Mouse (Mus musculus) neural tube, embryonic 14.5 days (tissue): Measurements from ENCODE around the gene Opalin. TPM values are rescaled to one million over a fixed set of nuclear protein-coding genes. Genes with fewer than 3 reads are reported as not detected.

Source experiments
- ATAC-seq: fragments of 200-750 bp; cut with Nextera tagmentation; 2 replicates; pipeline ENCODE4 v1.8.0; 2017; ENCODE audit warnings: low read depth, mild to moderate bottlenecking, moderate TSS enrichment, moderate library complexity
- H3K27ac ChIP-seq: fragments of 300-500 bp; sonication (generic); 2 replicates; pipeline ENCODE4 v1.5.1; 2014; ENCODE audit warnings: low read depth, mild to moderate bottlenecking, control low read depth, low read length, moderate library complexity, mixed read lengths
- H3K27me3 ChIP-seq: fragments of 300-500 bp; sonication (generic); 2 replicates; pipeline ENCODE4 v1.6.1; 2014; ENCODE audit warnings: low read length; ENCODE audit not compliant: control insufficient read depth, insufficient read depth
- H3K36me3 ChIP-seq: fragments of 300-500 bp; sonication (generic); 2 replicates; pipeline ENCODE4 v1.6.1; 2014; ENCODE audit warnings: low read length, mixed read lengths; ENCODE audit not compliant: control insufficient read depth, insufficient read depth
- H3K4me1 ChIP-seq: fragments of 300-500 bp; sonication (generic); 2 replicates; pipeline ENCODE4 v1.6.1; 2014; ENCODE audit warnings: low read length; ENCODE audit not compliant: control insufficient read depth, insufficient read depth
- H3K4me2 ChIP-seq: fragments of 300-500 bp; sonication (generic); 2 replicates; pipeline ENCODE4 v1.6.1; 2014; ENCODE audit warnings: mild to moderate bottlenecking, low read depth, low read length, control low read depth
- H3K4me3 ChIP-seq: fragments of 300-500 bp; sonication (generic); 2 replicates; pipeline ENCODE4 v1.5.1; 2014; ENCODE audit warnings: low read depth, low read length, control low read depth, mixed read lengths
- H3K9ac ChIP-seq: fragments of 300-500 bp; sonication (generic); replicated peaks from 2 replicates; pipeline ENCODE4 v1.6.1; 2014; ENCODE audit warnings: low read depth, mild to moderate bottlenecking, control low read depth, low read length, mixed read lengths
- H3K9me3 ChIP-seq: fragments of 300-500 bp; sonication (generic); 2 replicates; pipeline ENCODE4 v1.6.1; 2016; ENCODE audit warnings: low read length; ENCODE audit not compliant: control insufficient read depth
- WGBS: fragments of 180-500 bp; shearing (Covaris S2); extraction: QIAGEN DNeasy Blood & Tissue Kit; methylation state at CpG from one replicate; pipeline ENCODE4 v1.1.7; 2014; 5-methylcytosine and 5-hydroxymethylcytosine counted together
- polyA plus RNA-seq: library from polyadenylated mRNA; unstranded; fragments of >200 nt; fragmentation: Nextera tagmentation; extraction: Ambion mirVana; gene quantifications from 2 replicates; pipeline ENCODE4 v1.2.1, GENCODE M21; 2014

Opalin gene
- 0.07 TPM in 1 of 2 replicates, not detected in the other for polyA plus RNA-seq

- no peak for ATAC-seq
- Histone ChIP-seq H3K9ac (no peak within 1 kb of the TSS), H3K4me3 (no peak within 1 kb of the TSS), H3K36me3 (no peaks in the 10 kb centered on the region), H3K4me2 (no peak within 1 kb of the TSS), H3K27me3 (no peaks in the 10 kb centered on the region), H3K4me1 (no peaks in the 10 kb centered on the region), H3K9me3 (no peaks in the 10 kb centered on the region), H3K27ac (no peak within 1 kb of the TSS)
- WGBS = 81% methylated on average over 3 of the region's 3 CpGs
Observed at GRCm38 (mm10) chr19:41076906-41077305, at the start of gene Opalin. Gene Opalin, minus strand, starts transcription at chr19:41077113.

GRCm38 (mm10) chr19:41123009-41123408 is 46.1 kb upstream of the Opalin start:
- Histone ChIP-seq H3K9ac (no peak overlapping the region), H3K9me3 (no peaks in the 10 kb centered on the region), H3K27me3 (no peaks in the 10 kb centered on the region), H3K27ac (peak overlapping the region; percentile 12; the same call in 1 of the 2 replicates), H3K4me1 (peaks cover 5% of the 10 kb centered on the region), H3K36me3 (no peaks in the 10 kb centered on the region), H3K4me2 (no peak overlapping the region), H3K4me3 (no peak overlapping the region)
- peak; percentile 56; the same call in 1 of the 2 replicates for ATAC-seq
- 8% methylated on average over 3 of the region's 3 CpGs for WGBS

GRCm38 (mm10) chr19:41119924-41120323 is 43.0 kb upstream of the Opalin start:
- Histone ChIP-seq H3K27ac (no peak overlapping the region), H3K4me1 (peaks cover 5% of the 10 kb centered on the region), H3K27me3 (no peaks in the 10 kb centered on the region), H3K4me3 (no peak overlapping the region), H3K9me3 (no peaks in the 10 kb centered on the region), H3K36me3 (no peaks in the 10 kb centered on the region), H3K4me2 (no peak overlapping the region), H3K9ac (no peak overlapping the region)
- 89% methylated on average over 13 of the region's 13 CpGs for WGBS
- ATAC-seq = no peak

- 50% methylated on average over 6 of the region's 6 CpGs for WGBS
- H3K4me3 ChIP-seq = no peak overlapping the region
- H3K4me1 ChIP-seq = peaks cover 16% of the 10 kb centered on the region
- no peak overlapping the region for H3K27ac ChIP-seq
- no peak overlapping the region for H3K4me2 ChIP-seq
- H3K36me3 ChIP-seq = no peaks in the 10 kb centered on the region
- ATAC-seq = no peak
- H3K9me3 ChIP-seq = no peaks in the 10 kb centered on the region
- no peaks in the 10 kb centered on the region for H3K27me3 ChIP-seq
- no peak overlapping the region for H3K9ac ChIP-seq
Observed at GRCm38 (mm10) chr19:41118346-41118745, 41.4 kb upstream of the Opalin start.

GRCm38 (mm10) chr19:41117334-41117733 is 40.4 kb upstream of the Opalin start:
- WGBS = 71% methylated on average over 4 of the region's 4 CpGs
- Histone ChIP-seq H3K27me3 (no peaks in the 10 kb centered on the region), H3K27ac (no peak overlapping the region), H3K4me1 (peaks cover 16% of the 10 kb centered on the region; the same call in 1 of the 2 replicates), H3K36me3 (no peaks in the 10 kb centered on the region), H3K4me3 (no peak overlapping the region), H3K9ac (no peak overlapping the region), H3K9me3 (no peaks in the 10 kb centered on the region), H3K4me2 (no peak overlapping the region)
- ATAC-seq = no peak

- Histone ChIP-seq H3K9me3 (no peaks in the 10 kb centered on the region), H3K4me2 (0 out of 2 replicates have a peak overlapping the region, but pooled peaks have one; percentile 4), H3K27me3 (no peaks in the 10 kb centered on the region), H3K9ac (no peak overlapping the region), H3K36me3 (no peaks in the 10 kb centered on the region), H3K4me3 (no peak overlapping the region), H3K27ac (no peak overlapping the region; the same call in 1 of the 2 replicates), H3K4me1 (peaks cover 16% of the 10 kb centered on the region; the same call in 1 of the 2 replicates)
- WGBS = 14% methylated on average over 5 of the region's 5 CpGs
- ATAC-seq = peak; percentile 71
Observed at GRCm38 (mm10) chr19:41114611-41115010, 37.7 kb upstream of the Opalin start.

GRCm38 (mm10) chr19:41113911-41114531 is 37.1 kb upstream of the Opalin start:
- H3K4me1 ChIP-seq = peaks cover 18% of the 10 kb centered on the region; the same call in 1 of the 2 replicates
- no peaks in the 10 kb centered on the region for H3K27me3 ChIP-seq
- H3K27ac ChIP-seq = no peak overlapping the region
- no peak overlapping the region for H3K9ac ChIP-seq
- 42% methylated on average over 17 of the region's 17 CpGs for WGBS
- H3K4me2 ChIP-seq = no peak overlapping the region
- peak; percentile 78; the same call in 1 of the 2 replicates for ATAC-seq
- H3K36me3 ChIP-seq = no peaks in the 10 kb centered on the region
- H3K9me3 ChIP-seq = no peaks in the 10 kb centered on the region
- H3K4me3 ChIP-seq = no peak overlapping the region

- ATAC-seq = no peak
- Histone ChIP-seq H3K36me3 (no peaks in the 10 kb centered on the region), H3K27ac (no peak overlapping the region), H3K4me1 (peaks cover 15% of the 10 kb centered on the region; the same call in 1 of the 2 replicates), H3K27me3 (no peaks in the 10 kb centered on the region), H3K9me3 (no peaks in the 10 kb centered on the region), H3K9ac (no peak overlapping the region), H3K4me2 (no peak overlapping the region), H3K4me3 (no peak overlapping the region)
- 19% methylated on average over 6 of the region's 6 CpGs for WGBS
Observed at GRCm38 (mm10) chr19:41112609-41113008, 35.7 kb upstream of the Opalin start.

- peaks cover 15% of the 10 kb centered on the region; the same call in 1 of the 2 replicates for H3K4me1 ChIP-seq
- H3K4me2 ChIP-seq = no peak overlapping the region
- H3K36me3 ChIP-seq = no peaks in the 10 kb centered on the region
- no peaks in the 10 kb centered on the region for H3K9me3 ChIP-seq
- 24% methylated on average over 5 of the region's 5 CpGs for WGBS
- H3K27me3 ChIP-seq = no peaks in the 10 kb centered on the region
- H3K27ac ChIP-seq = no peak overlapping the region
- no peak overlapping the region for H3K9ac ChIP-seq
- no peak for ATAC-seq
- no peak overlapping the region for H3K4me3 ChIP-seq
Observed at GRCm38 (mm10) chr19:41109991-41110390, 33.1 kb upstream of the Opalin start.
